Mouse (Mus musculus) myocyte (in vitro differentiated cells): ENCODE data around the gene Insc. TPM values are rescaled to one million over a fixed set of nuclear protein-coding genes. Genes with fewer than 3 reads are reported as not detected.

Experiments
- H3K27me3 ChIP-seq: one replicate; pipeline ENCODE4 v1.6.1; 2011; ENCODE audit not compliant: control insufficient read depth, insufficient read depth, insufficient read length
- H3K36me3 ChIP-seq: one replicate; pipeline ENCODE4 v1.6.1; 2011; ENCODE audit not compliant: control insufficient read depth, insufficient read depth
- H3K4me2 ChIP-seq: one replicate; pipeline ENCODE4 v1.6.1; 2011; ENCODE audit warnings: low read depth, control low read depth
- H3K4me3 ChIP-seq: one replicate; pipeline ENCODE4 v1.5.1; 2011; ENCODE audit warnings: mild to moderate bottlenecking, control low read depth, moderate library complexity
- H3K79me2 ChIP-seq: one replicate; pipeline ENCODE4 v1.6.1; 2011; ENCODE audit not compliant: control insufficient read depth, insufficient read depth
- H3ac ChIP-seq: one replicate; pipeline ENCODE4 v1.6.1; 2011; ENCODE audit not compliant: control insufficient read depth, insufficient read length
- CEBPB ChIP-seq: IDR thresholded peaks from 2 replicates; pipeline ENCODE4 v1.6.1; 2011; ENCODE audit warnings: mild to moderate bottlenecking, moderate library complexity; ENCODE audit not compliant: poor library complexity, insufficient read depth, severe bottlenecking
- E2F4 ChIP-seq: IDR thresholded peaks from one replicate; pipeline ENCODE4 v1.6.1; 2011; ENCODE audit warnings: mild to moderate bottlenecking, control low read depth, moderate library complexity; ENCODE audit not compliant: insufficient read depth
- MAX ChIP-seq: IDR thresholded peaks from one replicate; pipeline ENCODE4 v1.6.1; 2011; ENCODE audit warnings: low read depth, mild to moderate bottlenecking, control low read depth
- MYOD1 ChIP-seq, 3 experiments: IDR thresholded peaks; one replicate each; pipeline ENCODE4 v1.6.1; 2011; ENCODE audit warnings: control low read depth in 2 of 3, low read depth in 2 of 3, mild to moderate bottlenecking in 2 of 3, moderate library complexity in 1 of 3; ENCODE audit not compliant: insufficient read length in 2 of 3, control insufficient read depth in 1 of 3
- MYOG ChIP-seq, 3 experiments: IDR thresholded peaks; one replicate each; pipeline ENCODE4 v1.6.1; 2011; ENCODE audit warnings: control low read depth in 2 of 3, low read depth in 2 of 3, mild to moderate bottlenecking in 2 of 3; ENCODE audit not compliant: insufficient read length in 2 of 3, control insufficient read depth in 1 of 3, insufficient read depth in 1 of 3
- POLR2A ChIP-seq: IDR thresholded peaks from one replicate; pipeline ENCODE4 v1.6.1; 2011; ENCODE audit warnings: low read depth, mild to moderate bottlenecking, control low read depth, moderate library complexity; ENCODE audit not compliant: insufficient read length
- POLR2AphosphoS2 ChIP-seq: IDR thresholded peaks from one replicate; pipeline ENCODE4 v1.6.1; 2011; ENCODE audit warnings: low read depth, control low read depth; ENCODE audit not compliant: insufficient read length
- REST ChIP-seq: IDR thresholded peaks from one replicate; pipeline ENCODE4 v1.6.1; 2011; ENCODE audit warnings: mild to moderate bottlenecking, control low read depth, moderate library complexity; ENCODE audit not compliant: insufficient read depth, insufficient read length
- SRF ChIP-seq: IDR thresholded peaks from one replicate; pipeline ENCODE4 v1.6.1; 2011; ENCODE audit warnings: low read depth; ENCODE audit not compliant: control insufficient read depth, insufficient read length
- TCF12 ChIP-seq: IDR thresholded peaks from one replicate; pipeline ENCODE4 v1.6.1; 2011; ENCODE audit warnings: mild to moderate bottlenecking, control low read depth; ENCODE audit not compliant: poor library complexity, insufficient read depth, severe bottlenecking
- TCF3 ChIP-seq: IDR thresholded peaks from one replicate; pipeline ENCODE4 v1.6.1; 2011; ENCODE audit warnings: low read depth, control low read depth; ENCODE audit not compliant: insufficient read length
- USF1 ChIP-seq: IDR thresholded peaks from one replicate; pipeline ENCODE4 v1.6.1; 2011; ENCODE audit warnings: low read depth, mild to moderate bottlenecking, control low read depth, moderate library complexity
- polyA plus RNA-seq: library from polyadenylated mRNA; unstranded; fragments of >200 nt; fragmentation: generic; extraction: Trizol; gene quantifications from one replicate; pipeline ENCODE4 v1.2.1, GENCODE M21; 2012; ENCODE audit warnings: missing spikeins

Insc gene
- polyA plus RNA-seq, 1 experiment, result 0.18 TPM

- no peak for TF ChIP-seq POLR2AphosphoS2
- TF ChIP-seq REST, result no peak
- TF ChIP-seq TCF12, result no peak
- TF ChIP-seq POLR2A, result no peak
- no peak for TF ChIP-seq E2F4
These were observed 79.2 kb downstream of the Insc start for GRCm38 (mm10) chr7:114822736-114823135.

GRCm38 (mm10) chr7:114827360-114827759, 83.9 kb downstream of the Insc start:
- Histone ChIP-seq H3K36me3 (no peaks in the 10 kb centered on the region), H3ac (no peak overlapping the region), H3K4me2 (no peak overlapping the region), H3K79me2 (no peaks in the 10 kb centered on the region), H3K27me3 (no peaks in the 10 kb centered on the region), H3K4me3 (no peak overlapping the region)
- TF ChIP-seq CEBPB (no peak), E2F4 (no peak), MYOD1 (IDR thresholded peaks at IDR 0.05; ENCODE audit: control insufficient read depth in 1 of 3, insufficient read length in 2 of 3, low read depth in 2 of 3) (no peak), MAX (no peak), SRF (no peak), TCF12 (no peak), TCF3 (no peak), MYOG (IDR thresholded peaks at IDR 0.05; ENCODE audit: control insufficient read depth in 1 of 3, insufficient read depth in 1 of 3, insufficient read length in 2 of 3, low read depth in 2 of 3) (no peak), REST (no peak), USF1 (no peak), POLR2A (no peak), POLR2AphosphoS2 (no peak)

More at GRCm38 (mm10) chr7:114822736-114823135, 79.2 kb downstream of the Insc start:
- no peaks in the 10 kb centered on the region for H3K79me2 ChIP-seq
- no peak overlapping the region for H3K4me2 ChIP-seq
- H3ac ChIP-seq, result no peak overlapping the region
- no peaks in the 10 kb centered on the region for H3K27me3 ChIP-seq
- no peak overlapping the region for H3K4me3 ChIP-seq
- no peaks in the 10 kb centered on the region for H3K36me3 ChIP-seq

DNA sequence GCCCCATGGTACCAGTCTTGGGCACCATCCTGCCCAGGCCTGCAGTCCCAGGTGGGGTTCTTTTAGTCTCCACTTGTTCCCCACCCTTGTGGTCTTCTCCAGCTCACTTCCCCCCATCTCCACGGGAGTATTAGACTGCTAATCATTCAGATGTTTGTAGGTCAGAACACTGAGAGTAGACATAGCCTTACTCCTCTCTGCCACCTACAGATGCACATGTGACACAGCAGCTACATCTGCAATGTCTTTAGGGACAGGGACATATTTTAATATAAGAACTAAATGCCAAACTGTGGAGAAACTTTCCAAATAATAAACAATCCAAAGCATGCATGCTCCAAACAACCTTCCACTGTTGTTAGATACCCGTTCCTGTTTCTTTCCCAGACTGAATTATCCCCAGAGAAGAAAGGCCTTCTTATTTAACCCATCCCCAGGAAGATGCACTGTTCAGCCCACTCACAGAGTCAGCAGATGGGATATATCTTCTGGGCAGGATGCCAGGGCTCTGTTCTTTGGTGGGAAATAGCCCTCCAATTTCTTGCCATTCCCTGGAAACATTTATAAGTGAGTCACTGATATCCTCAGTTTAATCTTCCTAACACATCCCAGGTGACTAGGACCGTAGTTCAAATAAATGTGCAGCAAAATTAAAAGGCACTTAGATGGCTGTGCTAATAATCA, 88.9 kb downstream of the Insc start:
- H3K4me3 ChIP-seq, result no peak overlapping the region
- H3K79me2 ChIP-seq, result no peaks in the 10 kb centered on the region
- no peaks in the 10 kb centered on the region for H3K36me3 ChIP-seq
- no peak for TF ChIP-seq TCF12
- TF ChIP-seq MYOG (IDR thresholded peaks at IDR 0.05; ENCODE audit: control insufficient read depth in 1 of 3, insufficient read depth in 1 of 3, insufficient read length in 2 of 3, low read depth in 2 of 3), result no peak
- no peak for TF ChIP-seq POLR2A
- no peak for TF ChIP-seq SRF
- no peak for TF ChIP-seq POLR2AphosphoS2
- TF ChIP-seq TCF3, result no peak
- no peak for TF ChIP-seq MYOD1 (IDR thresholded peaks at IDR 0.05; ENCODE audit: control insufficient read depth in 1 of 3, insufficient read length in 2 of 3, low read depth in 2 of 3)
- no peak for TF ChIP-seq REST
- TF ChIP-seq E2F4, result no peak
- TF ChIP-seq CEBPB, result no peak
- no peak for TF ChIP-seq USF1
- no peak overlapping the region for H3K4me2 ChIP-seq
- no peaks in the 10 kb centered on the region for H3K27me3 ChIP-seq
- H3ac ChIP-seq, result no peak overlapping the region

GRCm38 (mm10) chr7:114834504-114834903, 91.0 kb downstream of the Insc start:
- Histone ChIP-seq H3K36me3 (no peaks in the 10 kb centered on the region), H3ac (no peak overlapping the region), H3K4me3 (no peak overlapping the region), H3K79me2 (no peaks in the 10 kb centered on the region), H3K4me2 (no peak overlapping the region), H3K27me3 (no peaks in the 10 kb centered on the region)
- TF ChIP-seq MYOD1 (IDR thresholded peaks at IDR 0.05; ENCODE audit: control insufficient read depth in 1 of 3, insufficient read length in 2 of 3, low read depth in 2 of 3) (no peak), MAX (no peak), TCF12 (no peak), TCF3 (no peak), POLR2A (no peak), SRF (no peak), MYOG (IDR thresholded peaks at IDR 0.05; ENCODE audit: control insufficient read depth in 1 of 3, insufficient read depth in 1 of 3, insufficient read length in 2 of 3, low read depth in 2 of 3) (no peak), REST (no peak), E2F4 (no peak), USF1 (no peak), POLR2AphosphoS2 (no peak), CEBPB (no peak)

DNA sequence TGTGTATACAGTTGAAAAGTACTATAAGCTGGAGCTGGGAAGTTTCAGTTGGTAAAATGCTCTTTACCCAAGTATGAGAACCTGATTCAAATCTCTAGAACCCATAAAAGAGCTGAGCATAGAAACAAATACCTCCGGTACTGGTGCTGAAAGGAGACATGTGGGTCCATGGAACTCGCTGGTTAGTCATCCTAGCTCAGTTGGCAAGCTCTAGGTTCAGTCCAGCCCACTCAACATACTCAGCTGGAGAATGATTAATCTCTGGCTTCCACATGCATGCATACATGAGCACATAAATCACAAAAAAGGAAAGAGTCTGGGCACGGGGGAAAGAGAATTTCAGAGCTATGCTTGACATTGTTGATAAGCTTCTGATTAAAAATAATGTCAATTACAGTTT, 93.8 kb downstream of the Insc start:
- TF ChIP-seq POLR2A (no peak), SRF (no peak), E2F4 (no peak), MAX (no peak), TCF12 (no peak), POLR2AphosphoS2 (no peak), TCF3 (no peak), USF1 (no peak), MYOG (IDR thresholded peaks at IDR 0.05; ENCODE audit: control insufficient read depth in 1 of 3, insufficient read depth in 1 of 3, insufficient read length in 2 of 3, low read depth in 2 of 3) (no peak), MYOD1 (IDR thresholded peaks at IDR 0.05; ENCODE audit: control insufficient read depth in 1 of 3, insufficient read length in 2 of 3, low read depth in 2 of 3) (no peak)
- Histone ChIP-seq H3K36me3 (no peaks in the 10 kb centered on the region), H3K79me2 (no peaks in the 10 kb centered on the region), H3ac (no peak overlapping the region), H3K4me3 (no peak overlapping the region), H3K4me2 (no peak overlapping the region), H3K27me3 (no peaks in the 10 kb centered on the region)
